Mouse (Mus musculus): Measurements from ENCODE around the gene B4galt5. TPM values are rescaled to one million over a fixed set of nuclear protein-coding genes. Genes with fewer than 3 reads are reported as not detected.
A peak's percentile ranks its signal among the peaks of the same experiment; 100 is the strongest.

The B4galt5 gene
- polyA plus RNA-seq, 1 experiment from 2014 or later = 13.6 TPM

GRCm38 (mm10) chr2:167337580-167337979, 11.4 kb downstream of the B4galt5 start:
- DNase-seq (ENCODE audit: low spot score) = peak; percentile 88
- H3K4me3 ChIP-seq = no peak overlapping the region
- H3K9me3 ChIP-seq = no peaks in the 10 kb centered on the region
- no peaks in the 10 kb centered on the region for H3K36me3 ChIP-seq
- peak overlapping the region; percentile 76 for H3K27ac ChIP-seq
- WGBS = 42% methylated on average over 2 of the region's 2 CpGs
- H3K27me3 ChIP-seq (ENCODE audit: insufficient read depth, poor library complexity, severe bottlenecking) = no peaks in the 10 kb centered on the region
- peaks cover 69% of the 10 kb centered on the region for H3K4me1 ChIP-seq

GRCm38 (mm10) chr2:167337214-167337512, 11.8 kb downstream of the B4galt5 start:
- Histone ChIP-seq H3K36me3 (no peaks in the 10 kb centered on the region), H3K27ac (peak overlapping the region; percentile 76), H3K9me3 (no peaks in the 10 kb centered on the region), H3K4me1 (peaks cover 74% of the 10 kb centered on the region), H3K27me3 (ENCODE audit: insufficient read depth, poor library complexity, severe bottlenecking) (no peaks in the 10 kb centered on the region), H3K4me3 (no peak overlapping the region)
- WGBS = 12% methylated on average over 3 of the region's 3 CpGs
- no peak for DNase-seq (ENCODE audit: low spot score)

GRCm38 (mm10) chr2:167336384-167337213, 12.4 kb downstream of the B4galt5 start:
- no peak overlapping the region for H3K4me3 ChIP-seq
- no peak for DNase-seq (ENCODE audit: low spot score)
- H3K4me1 ChIP-seq = peaks cover 79% of the 10 kb centered on the region
- WGBS = 50% methylated on average over 10 of the region's 10 CpGs
- no peaks in the 10 kb centered on the region for H3K27me3 ChIP-seq (ENCODE audit: insufficient read depth, poor library complexity, severe bottlenecking)
- H3K27ac ChIP-seq = peak overlapping the region; percentile 76
- H3K9me3 ChIP-seq = no peaks in the 10 kb centered on the region
- no peaks in the 10 kb centered on the region for H3K36me3 ChIP-seq

- no peak for DNase-seq (ENCODE audit: low spot score)
- no peaks in the 10 kb centered on the region for H3K9me3 ChIP-seq
- H3K4me3 ChIP-seq = no peak overlapping the region
- peak overlapping the region; percentile 63 for H3K27ac ChIP-seq
- no peaks in the 10 kb centered on the region for H3K27me3 ChIP-seq (ENCODE audit: insufficient read depth, poor library complexity, severe bottlenecking)
- no peaks in the 10 kb centered on the region for H3K36me3 ChIP-seq
- WGBS = 61% methylated on average over 9 of the region's 9 CpGs
- H3K4me1 ChIP-seq = peaks cover 83% of the 10 kb centered on the region
These were observed 13.9 kb downstream of the B4galt5 start for GRCm38 (mm10) chr2:167335066-167335465.

GRCm38 (mm10) chr2:167334312-167334711, 14.7 kb downstream of the B4galt5 start:
- 86% methylated on average over 4 of the region's 4 CpGs for WGBS
- no peaks in the 10 kb centered on the region for H3K27me3 ChIP-seq (ENCODE audit: insufficient read depth, poor library complexity, severe bottlenecking)
- no peak for DNase-seq (ENCODE audit: low spot score)
- H3K4me3 ChIP-seq = no peak overlapping the region
- no peaks in the 10 kb centered on the region for H3K9me3 ChIP-seq
- no peak overlapping the region for H3K27ac ChIP-seq
- H3K4me1 ChIP-seq = peaks cover 85% of the 10 kb centered on the region
- no peaks in the 10 kb centered on the region for H3K36me3 ChIP-seq

- H3K9me3 ChIP-seq = no peaks in the 10 kb centered on the region
- DNase-seq (ENCODE audit: low spot score) = no peak
- H3K4me3 ChIP-seq = no peak overlapping the region
- H3K27ac ChIP-seq = no peak overlapping the region
- H3K4me1 ChIP-seq = peaks cover 83% of the 10 kb centered on the region
- H3K27me3 ChIP-seq (ENCODE audit: insufficient read depth, poor library complexity, severe bottlenecking) = no peaks in the 10 kb centered on the region
- WGBS = 85% methylated on average over 6 of the region's 6 CpGs
- no peaks in the 10 kb centered on the region for H3K36me3 ChIP-seq
These were observed 15.5 kb downstream of the B4galt5 start for GRCm38 (mm10) chr2:167333450-167333849.

GRCm38 (mm10) chr2:167332336-167332987, 16.5 kb downstream of the B4galt5 start:
- Histone ChIP-seq H3K36me3 (no peaks in the 10 kb centered on the region), H3K4me1 (peaks cover 75% of the 10 kb centered on the region), H3K4me3 (no peak overlapping the region), H3K27ac (no peak overlapping the region), H3K9me3 (no peaks in the 10 kb centered on the region), H3K27me3 (ENCODE audit: insufficient read depth, poor library complexity, severe bottlenecking) (no peaks in the 10 kb centered on the region)
- WGBS = 78% methylated on average over 7 of the region's 7 CpGs
- DNase-seq (ENCODE audit: low spot score) = no peak

- H3K27ac ChIP-seq = peak overlapping the region; percentile 39
- 29% methylated on average over 5 of the region's 5 CpGs for WGBS
These were observed 17.5 kb downstream of the B4galt5 start for GRCm38 (mm10) chr2:167331432-167331921.

GRCm38 (mm10) chr2:167330581-167330980, 18.4 kb downstream of the B4galt5 start:
- no peaks in the 10 kb centered on the region for H3K9me3 ChIP-seq
- no peak overlapping the region for H3K27ac ChIP-seq
- H3K27me3 ChIP-seq (ENCODE audit: insufficient read depth, poor library complexity, severe bottlenecking) = no peaks in the 10 kb centered on the region
- WGBS = 88% methylated on average over 5 of the region's 5 CpGs
- peaks cover 68% of the 10 kb centered on the region for H3K4me1 ChIP-seq
- no peaks in the 10 kb centered on the region for H3K36me3 ChIP-seq
- H3K4me3 ChIP-seq = no peak overlapping the region
- no peak for DNase-seq (ENCODE audit: low spot score)

More at GRCm38 (mm10) chr2:167331432-167331921, 17.5 kb downstream of the B4galt5 start:
- Histone ChIP-seq H3K36me3 (no peaks in the 10 kb centered on the region), H3K27me3 (ENCODE audit: insufficient read depth, poor library complexity, severe bottlenecking) (no peaks in the 10 kb centered on the region), H3K9me3 (no peaks in the 10 kb centered on the region), H3K4me1 (peaks cover 74% of the 10 kb centered on the region), H3K4me3 (no peak overlapping the region)
- no peak for DNase-seq (ENCODE audit: low spot score)

- WGBS = 86% methylated on average over 9 of the region's 9 CpGs
- Histone ChIP-seq H3K27me3 (ENCODE audit: insufficient read depth, poor library complexity, severe bottlenecking) (no peaks in the 10 kb centered on the region), H3K4me1 (peaks cover 68% of the 10 kb centered on the region), H3K4me3 (no peak overlapping the region), H3K9me3 (no peaks in the 10 kb centered on the region), H3K27ac (no peak overlapping the region), H3K36me3 (no peaks in the 10 kb centered on the region)
- DNase-seq (ENCODE audit: low spot score) = no peak
These were observed 19.3 kb downstream of the B4galt5 start for GRCm38 (mm10) chr2:167329478-167330262.

- 78% methylated on average over 6 of the region's 6 CpGs for WGBS
- no peak overlapping the region for H3K27ac ChIP-seq
- H3K4me3 ChIP-seq = no peak overlapping the region
- H3K4me1 ChIP-seq = peaks cover 72% of the 10 kb centered on the region
- H3K9me3 ChIP-seq = no peaks in the 10 kb centered on the region
- no peak for DNase-seq (ENCODE audit: low spot score)
- H3K36me3 ChIP-seq = no peaks in the 10 kb centered on the region
- H3K27me3 ChIP-seq (ENCODE audit: insufficient read depth, poor library complexity, severe bottlenecking) = no peaks in the 10 kb centered on the region
These were observed 20.6 kb downstream of the B4galt5 start for GRCm38 (mm10) chr2:167328340-167328739.

GRCm38 (mm10) chr2:167326582-167326981, 22.4 kb downstream of the B4galt5 start:
- 66% methylated on average over 9 of the region's 9 CpGs for WGBS
- no peak overlapping the region for H3K27ac ChIP-seq
- peaks cover 64% of the 10 kb centered on the region for H3K4me1 ChIP-seq
- no peaks in the 10 kb centered on the region for H3K9me3 ChIP-seq
- H3K27me3 ChIP-seq (ENCODE audit: insufficient read depth, poor library complexity, severe bottlenecking) = no peaks in the 10 kb centered on the region
- no peaks in the 10 kb centered on the region for H3K36me3 ChIP-seq
- DNase-seq (ENCODE audit: low spot score) = no peak
- H3K4me3 ChIP-seq = no peak overlapping the region

All from heart, embryonic 10.5 days (tissue).